Mouse (Mus musculus) ES-E14 (cell line): Measurements from ENCODE around the gene Myo15b. TPM values are rescaled to one million over a fixed set of nuclear protein-coding genes. Genes with fewer than 3 reads are reported as not detected.

Source experiments
- DNase-seq: peaks from one replicate; pipeline ENCODE4 v3.0.0-alpha.2; 2013; ENCODE audit warnings: low read depth, low spot score
- H3K27ac ChIP-seq: 2 replicates; pipeline ENCODE4 v1.5.1; 2012; ENCODE audit warnings: low read depth, mild to moderate bottlenecking, low read length, moderate library complexity, mixed read lengths; ENCODE audit not compliant: poor library complexity, insufficient read depth, severe bottlenecking
- H3K36me3 ChIP-seq: 2 replicates; pipeline ENCODE4 v1.6.1; 2012; ENCODE audit warnings: mild to moderate bottlenecking, low read length, moderate library complexity, mixed read lengths; ENCODE audit not compliant: control insufficient read depth, poor library complexity, insufficient read depth, severe bottlenecking
- H3K4me1 ChIP-seq, 2 experiments: fragments of 150-350 bp in 1 of 2; sonication (generic) in 1 of 2; 2 replicates each; pipeline ENCODE4 v1.6.1; 2012; ENCODE audit warnings: low read length in 2 of 2, mild to moderate bottlenecking in 1 of 2, mixed read lengths in 1 of 2; ENCODE audit not compliant: control insufficient read depth in 2 of 2, insufficient read depth in 2 of 2, poor library complexity in 1 of 2
- H3K4me3 ChIP-seq, 2 experiments: fragments of 150-350 bp in 1 of 2; sonication (generic) in 1 of 2; 2 replicates each; pipeline ENCODE4 v1.5.1; 2012; ENCODE audit warnings: low read length in 2 of 2, low read depth in 1 of 2, mild to moderate bottlenecking in 1 of 2, mixed read lengths in 1 of 2; ENCODE audit not compliant: insufficient read depth in 1 of 2, poor library complexity in 1 of 2, severe bottlenecking in 1 of 2
- H3K9ac ChIP-seq: 2 replicates; pipeline ENCODE4 v1.6.1; 2012; ENCODE audit warnings: low read depth, mild to moderate bottlenecking, low read length, mixed read lengths; ENCODE audit not compliant: poor library complexity, insufficient read depth, severe bottlenecking
- H3K9me3 ChIP-seq: fragments of 150-350 bp; sonication (generic); 2 replicates; pipeline ENCODE4 v1.6.1; 2012; ENCODE audit warnings: low read depth, mild to moderate bottlenecking, low read length; ENCODE audit not compliant: control insufficient read depth, insufficient read depth
- CHD2 ChIP-seq: IDR thresholded peaks from 2 replicates; pipeline ENCODE4 v1.6.1; 2014; ENCODE audit warnings: mild to moderate bottlenecking, low read depth, low read length, inconsistent platforms
- HCFC1 ChIP-seq: IDR thresholded peaks from 2 replicates; pipeline ENCODE4 v1.6.1; 2012; ENCODE audit warnings: low read length, inconsistent platforms, borderline replicate concordance; ENCODE audit not compliant: insufficient read depth
- MAFK ChIP-seq: IDR thresholded peaks from 2 replicates; pipeline ENCODE4 v1.6.1; 2014; ENCODE audit warnings: mild to moderate bottlenecking, low read depth, low read length, inconsistent platforms; ENCODE audit not compliant: insufficient read depth
- ZC3H11A ChIP-seq: IDR thresholded peaks from 2 replicates; pipeline ENCODE4 v1.6.1; 2012; ENCODE audit warnings: low read depth, mild to moderate bottlenecking, inconsistent platforms, low read length, borderline replicate concordance
- ZNF384 ChIP-seq: IDR thresholded peaks from 2 replicates; pipeline ENCODE4 v1.6.1; 2012; ENCODE audit warnings: low read depth, low read length, inconsistent platforms
- in situ Hi-C, 2 experiments: fragments of 600-800 bp; cut with MboI; formaldehyde crosslinking; loops; one replicate each; pipeline ENCODE4 v1.15.1; 2025; ENCODE audit warnings: low sequenced_read_pairs in 2 of 2, inconsistent platforms in 1 of 2; ENCODE audit not compliant: unreplicated experiment in 2 of 2
- total RNA-seq: library from RNA; depleted of rRNA; stranded (reverse); fragments of 300-350 nt; gene quantifications from 2 replicates; pipeline ENCODE4 v1.2.3, GENCODE M21; 2012

Gene Myo15b
- total RNA-seq, 1 experiment: 4.6 TPM

GRCm38 (mm10) chr11:115883251-115883650 lies 25.0 kb downstream of the Myo15b start:
- no peak for TF ChIP-seq ZNF384
- TF ChIP-seq HCFC1: no peak
- no peak for TF ChIP-seq MAFK
- no peak for TF ChIP-seq CHD2
- TF ChIP-seq ZC3H11A: no peak

GRCm38 (mm10) chr11:115884361-115884760 lies 26.2 kb downstream of the Myo15b start:
- in situ Hi-C loops: no loop called here
- TF ChIP-seq ZNF384 (no peak), HCFC1 (no peak), CHD2 (no peak), ZC3H11A (no peak), MAFK (no peak)
- DNase-seq: no peak
- H3K4me3 ChIP-seq: peak overlapping the region; percentile 45 to 47; a peak in 1 of 4 replicates
- no peaks in the 10 kb centered on the region for H3K9me3 ChIP-seq
- H3K4me1 ChIP-seq: peaks cover 3 to 30% of the 10 kb centered on the region in 2 experiments; a peak in 3 of 4 replicates
- no peaks in the 10 kb centered on the region for H3K36me3 ChIP-seq
- H3K27ac ChIP-seq: no peak overlapping the region
- H3K9ac ChIP-seq: no peak overlapping the region

More at GRCm38 (mm10) chr11:115883251-115883650, 25.0 kb downstream of the Myo15b start:
- no peaks in the 10 kb centered on the region for H3K36me3 ChIP-seq
- H3K4me1 ChIP-seq: peaks cover 3 to 30% of the 10 kb centered on the region in 2 experiments; a peak in 3 of 4 replicates
- no peaks in the 10 kb centered on the region for H3K9me3 ChIP-seq
- in situ Hi-C loops: no loop called here
- peak overlapping the region; percentile 45 to 47; a peak in 3 of 4 replicates for H3K4me3 ChIP-seq
- H3K27ac ChIP-seq: no peak overlapping the region
- DNase-seq: no peak
- peak overlapping the region; percentile 55 for H3K9ac ChIP-seq

- H3K27ac ChIP-seq: no peak overlapping the region
- DNase-seq: peak; percentile 63
- H3K9ac ChIP-seq: peak overlapping the region; percentile 10; the same call in 1 of the 2 replicates
- TF ChIP-seq ZC3H11A (no peak), HCFC1 (no peak), CHD2 (no peak), MAFK (no peak), ZNF384 (no peak)
- in situ Hi-C loops: no loop called here
- H3K4me1 ChIP-seq: peaks cover 3 to 27% of the 10 kb centered on the region in 2 experiments; a peak in 3 of 4 replicates
- H3K36me3 ChIP-seq: no peaks in the 10 kb centered on the region
- H3K9me3 ChIP-seq: no peaks in the 10 kb centered on the region
- H3K4me3 ChIP-seq: peak overlapping the region; percentile 38 to 53; a peak in 3 of 4 replicates
Measured at GRCm38 (mm10) chr11:115885281-115885680, 27.1 kb downstream of the Myo15b start.

- in situ Hi-C loops: no loop called here
- no peaks in the 10 kb centered on the region for H3K9me3 ChIP-seq
- H3K27ac ChIP-seq: no peak overlapping the region
- H3K36me3 ChIP-seq: no peaks in the 10 kb centered on the region
- DNase-seq: no peak
- TF ChIP-seq ZNF384: no peak
- TF ChIP-seq MAFK: no peak
- no peak for TF ChIP-seq HCFC1
- no peak for TF ChIP-seq CHD2
- TF ChIP-seq ZC3H11A: no peak
- H3K4me3 ChIP-seq: no peak overlapping the region
- H3K9ac ChIP-seq: no peak overlapping the region
- H3K4me1 ChIP-seq: peaks cover 3 to 30% of the 10 kb centered on the region in 2 experiments
Measured at GRCm38 (mm10) chr11:115886446-115886845, 28.2 kb downstream of the Myo15b start.

- no peaks in the 10 kb centered on the region for H3K9me3 ChIP-seq
- DNase-seq: no peak
- H3K36me3 ChIP-seq: peaks cover 2% of the 10 kb centered on the region; the same call in 1 of the 2 replicates
- no peak overlapping the region for H3K9ac ChIP-seq
- no peak overlapping the region for H3K4me3 ChIP-seq
- in situ Hi-C loops: no loop called here
- TF ChIP-seq MAFK (no peak), CHD2 (no peak), ZNF384 (no peak), ZC3H11A (no peak), HCFC1 (no peak)
- peaks cover 3 to 40% of the 10 kb centered on the region in 2 experiments for H3K4me1 ChIP-seq
- no peak overlapping the region for H3K27ac ChIP-seq
Measured at GRCm38 (mm10) chr11:115888020-115888419, 29.8 kb downstream of the Myo15b start.
